Mouse (Mus musculus) fat pad, adult 2 months (tissue): ENCODE data around the gene Med18.

Source experiments
- DNase-seq: peaks from one replicate; pipeline ENCODE4 v3.0.0-alpha.2; 2011; ENCODE audit warnings: low read depth, low spot score; ENCODE audit errors: extremely low read depth

The Med18 gene

GRCm38 (mm10) chr4:132463430-132464254 lies at the start of gene Med18:
Med18 (minus strand) TSS chr4:132463921.
- no peak for DNase-seq

GRCm38 (mm10) chr4:132512080-132512479 lies 48.4 kb upstream of the Med18 start:
- no peak for DNase-seq

GRCm38 (mm10) chr4:132510352-132510798 lies 46.7 kb upstream of the Med18 start, which contains the start of gene Sesn2:
Sesn2 (minus strand) TSS chr4:132510501.
- DNase-seq = peak; percentile 92

- DNase-seq = no peak
Measured at GRCm38 (mm10) chr4:132509621-132510296, 46.0 kb upstream of the Med18 start.

GRCm38 (mm10) chr4:132507210-132507609 lies 43.5 kb upstream of the Med18 start:
- DNase-seq = no peak

- DNase-seq = no peak
Measured at GRCm38 (mm10) chr4:132506250-132506649, 42.5 kb upstream of the Med18 start.

- DNase-seq = no peak
Measured at GRCm38 (mm10) chr4:132505800-132506199, 42.1 kb upstream of the Med18 start.

- no peak for DNase-seq
Measured at GRCm38 (mm10) chr4:132505034-132505738, 41.5 kb upstream of the Med18 start.

- no peak for DNase-seq
Measured at GRCm38 (mm10) chr4:132503344-132503743, 39.6 kb upstream of the Med18 start.

- DNase-seq = no peak
Measured at GRCm38 (mm10) chr4:132501639-132502038, 37.9 kb upstream of the Med18 start.

- no peak for DNase-seq
Measured at GRCm38 (mm10) chr4:132494271-132494918, 30.7 kb upstream of the Med18 start.

- DNase-seq = no peak
Measured at GRCm38 (mm10) chr4:132492178-132493060, 28.7 kb upstream of the Med18 start.

GRCm38 (mm10) chr4:132491748-132492147 lies 28.0 kb upstream of the Med18 start:
- DNase-seq = no peak

GRCm38 (mm10) chr4:132491057-132491456 lies 27.3 kb upstream of the Med18 start:
- DNase-seq = no peak

GRCm38 (mm10) chr4:132490273-132491010 lies 26.7 kb upstream of the Med18 start:
- DNase-seq = no peak

- no peak for DNase-seq
Measured at GRCm38 (mm10) chr4:132488976-132489375, 25.3 kb upstream of the Med18 start.

GRCm38 (mm10) chr4:132488521-132488920 lies 24.8 kb upstream of the Med18 start:
- DNase-seq = no peak

- DNase-seq = no peak
Measured at GRCm38 (mm10) chr4:132484820-132485219, 21.1 kb upstream of the Med18 start.

GRCm38 (mm10) chr4:132484231-132484630 lies 20.5 kb upstream of the Med18 start:
- DNase-seq = no peak
